Mouse (Mus musculus) MEL-GATA-1-ER (cell line): ENCODE measurements around the gene Spg21.

Experiments used
- DNase-seq: peaks from one replicate; pipeline ENCODE4 v3.0.0-alpha.2; 2012; ENCODE audit warnings: low read depth; ENCODE audit errors: extremely low read depth

The Spg21 gene

DNA sequence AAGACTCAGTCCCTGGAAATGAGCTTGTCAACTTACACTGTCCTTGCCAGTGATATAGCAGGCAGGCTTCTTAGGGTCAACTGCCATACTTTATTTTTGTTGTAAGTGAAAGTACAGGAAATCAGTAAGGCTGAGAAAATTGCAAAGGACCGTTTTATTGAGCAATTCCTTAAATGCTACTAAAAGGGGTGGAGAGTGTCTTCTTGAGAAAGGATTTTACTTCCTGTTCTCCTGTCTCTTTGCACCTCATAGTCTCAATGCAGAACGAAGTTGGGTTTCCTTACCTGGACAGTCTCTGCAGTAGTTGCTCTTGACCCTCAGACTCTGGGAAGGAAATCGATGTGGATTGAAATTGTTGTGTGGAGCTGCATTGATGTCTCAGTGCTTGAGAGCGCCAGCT, 12.0 kb downstream of the Spg21 start:
- DNase-seq = no peak

- no peak for DNase-seq
These were observed 18.4 kb downstream of the Spg21 start for GRCm38 (mm10) chr9:65479158-65479557.

- no peak for DNase-seq
These were observed 19.3 kb downstream of the Spg21 start for GRCm38 (mm10) chr9:65480071-65480470.

GRCm38 (mm10) chr9:65491476-65491875, 30.7 kb downstream of the Spg21 start:
- no peak for DNase-seq

DNA sequence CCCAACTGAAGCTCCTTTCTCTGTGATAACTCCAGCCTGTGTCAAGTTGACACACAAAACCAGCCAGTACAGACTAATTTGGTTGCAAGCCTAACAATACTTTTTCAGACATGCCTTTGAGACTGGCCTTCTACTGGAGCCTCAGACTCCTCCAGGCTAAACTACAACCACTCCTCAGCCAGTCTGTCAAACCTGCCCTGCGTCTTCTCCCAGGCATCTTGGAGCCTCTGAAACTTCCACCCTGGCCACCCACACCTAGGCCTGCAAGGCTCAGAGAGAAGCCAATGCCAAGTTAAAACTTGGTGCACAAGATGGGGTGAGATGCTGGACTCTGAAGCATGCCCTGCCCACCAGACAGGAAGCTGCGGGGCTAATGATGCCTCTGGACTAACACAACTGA, 31.6 kb downstream of the Spg21 start:
- DNase-seq = no peak

- DNase-seq = no peak
These were observed 32.1 kb downstream of the Spg21 start for GRCm38 (mm10) chr9:65492851-65493250.

- no peak for DNase-seq
These were observed 41.4 kb downstream of the Spg21 start for GRCm38 (mm10) chr9:65502146-65502545.

DNA sequence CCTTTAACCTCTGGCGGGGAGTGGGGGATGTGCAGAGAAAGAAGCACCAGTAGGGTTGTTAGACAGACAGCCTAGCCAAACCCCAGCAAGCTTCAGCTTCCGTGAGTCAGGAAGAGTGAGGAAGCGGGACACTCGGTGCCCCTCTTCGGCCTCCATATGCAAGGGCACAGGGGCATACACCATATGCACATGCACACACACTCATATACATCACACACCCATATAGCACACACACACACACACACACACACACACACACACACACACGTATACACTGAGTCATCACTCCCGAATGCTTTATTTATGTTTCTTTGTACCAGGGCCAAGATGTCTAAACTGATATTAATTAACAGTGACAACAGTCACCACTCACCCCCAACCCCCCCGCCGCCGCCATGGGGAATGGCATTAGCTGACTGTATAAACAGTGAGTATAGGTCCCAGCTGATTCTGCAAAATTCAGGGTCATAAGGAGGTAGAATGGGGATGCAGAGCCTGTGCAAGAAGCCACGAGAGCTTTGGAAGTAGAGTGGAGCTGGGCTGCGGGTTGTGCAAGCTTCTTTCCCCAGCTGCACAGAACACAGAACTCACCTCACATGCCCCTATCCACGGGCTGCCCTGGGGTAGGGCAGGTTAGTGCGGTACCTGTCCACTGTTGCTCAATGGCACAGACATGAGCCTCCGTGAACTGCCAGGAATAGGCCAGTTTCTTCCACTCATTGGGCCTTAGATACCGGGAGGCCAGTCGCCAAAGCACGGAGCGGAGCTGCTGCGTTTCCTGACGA, 42.2 kb downstream of the Spg21 start:
- DNase-seq = no peak

- no peak for DNase-seq
These were observed 47.7 kb downstream of the Spg21 start for GRCm38 (mm10) chr9:65508449-65508848.

- DNase-seq = no peak
These were observed 51.8 kb downstream of the Spg21 start for GRCm38 (mm10) chr9:65512520-65512919.

GRCm38 (mm10) chr9:65514431-65514830, 53.7 kb downstream of the Spg21 start:
- no peak for DNase-seq

DNA sequence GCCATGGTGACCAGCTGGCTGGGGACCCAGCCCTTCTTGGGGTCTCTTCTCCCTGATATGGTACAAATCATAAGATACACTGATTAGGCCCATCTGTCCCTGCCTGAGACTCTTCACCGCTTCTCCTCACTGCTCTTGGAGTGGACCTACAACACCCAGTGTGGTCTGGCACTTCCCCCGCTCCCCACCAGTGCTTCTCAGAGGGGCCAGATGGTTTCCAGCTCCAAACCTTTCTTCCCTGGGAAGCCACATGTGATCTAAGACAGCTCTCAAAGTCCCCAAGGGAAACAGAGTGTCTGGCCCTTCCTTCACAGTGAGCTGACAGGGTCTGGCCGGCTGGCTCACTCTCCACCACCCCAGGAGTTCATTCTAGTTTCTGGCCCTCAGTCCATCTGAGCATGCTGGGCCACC, 54.1 kb downstream of the Spg21 start:
- DNase-seq = no peak

- DNase-seq = no peak
These were observed 59.2 kb downstream of the Spg21 start, which contains the start of gene Ankdd1a for GRCm38 (mm10) chr9:65519807-65520504. Gene Ankdd1a (minus strand): TSS chr9:65520193.

DNA sequence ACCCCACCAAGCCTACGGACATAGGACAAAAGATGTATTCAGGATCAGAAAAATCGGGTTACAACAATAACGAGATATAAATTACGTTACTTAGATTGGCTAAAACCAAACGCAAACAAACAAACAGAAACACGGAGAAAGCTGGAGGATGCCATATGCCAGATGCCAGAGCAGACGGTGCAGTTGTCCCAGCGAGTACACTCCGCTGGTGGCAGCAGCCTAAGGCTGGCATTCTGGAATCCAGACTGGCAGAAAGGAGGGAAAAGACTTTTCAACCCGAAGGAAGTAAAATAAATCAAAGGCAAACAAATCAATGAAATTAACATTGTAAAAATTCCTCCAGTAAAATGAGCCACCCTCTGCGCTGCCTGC, 59.7 kb downstream of the Spg21 start:
- DNase-seq = no peak

GRCm38 (mm10) chr9:65523611-65524364, 63.0 kb downstream of the Spg21 start:
- DNase-seq = peak; percentile 48

- DNase-seq = no peak
These were observed 64.9 kb downstream of the Spg21 start for GRCm38 (mm10) chr9:65525445-65526195.

GRCm38 (mm10) chr9:65528417-65529038, 67.8 kb downstream of the Spg21 start:
- DNase-seq = peak; percentile 59

GRCm38 (mm10) chr9:65529659-65530058, 68.9 kb downstream of the Spg21 start:
- DNase-seq = no peak

DNA sequence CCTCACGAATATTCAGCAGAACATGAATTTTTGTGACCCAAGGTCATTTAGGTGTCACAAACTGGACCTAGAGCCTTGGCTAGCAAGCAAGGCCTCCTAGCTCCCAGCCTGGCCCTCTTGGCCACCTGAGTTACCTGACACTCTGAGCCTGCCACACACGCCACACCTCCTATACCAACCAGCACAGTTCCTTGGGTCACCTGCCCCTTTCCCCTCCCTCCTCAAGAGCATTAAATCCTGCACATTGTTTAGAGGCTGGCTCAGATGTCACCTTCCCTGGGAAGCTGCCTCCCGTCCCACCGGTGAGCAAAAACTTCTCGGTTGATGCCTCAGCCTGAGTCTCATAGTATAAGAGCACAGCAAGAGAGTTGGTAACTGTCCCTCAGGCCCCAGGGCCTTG, 70.5 kb downstream of the Spg21 start:
- DNase-seq = no peak

GRCm38 (mm10) chr9:65532986-65533385, 72.2 kb downstream of the Spg21 start:
- DNase-seq = no peak

DNA sequence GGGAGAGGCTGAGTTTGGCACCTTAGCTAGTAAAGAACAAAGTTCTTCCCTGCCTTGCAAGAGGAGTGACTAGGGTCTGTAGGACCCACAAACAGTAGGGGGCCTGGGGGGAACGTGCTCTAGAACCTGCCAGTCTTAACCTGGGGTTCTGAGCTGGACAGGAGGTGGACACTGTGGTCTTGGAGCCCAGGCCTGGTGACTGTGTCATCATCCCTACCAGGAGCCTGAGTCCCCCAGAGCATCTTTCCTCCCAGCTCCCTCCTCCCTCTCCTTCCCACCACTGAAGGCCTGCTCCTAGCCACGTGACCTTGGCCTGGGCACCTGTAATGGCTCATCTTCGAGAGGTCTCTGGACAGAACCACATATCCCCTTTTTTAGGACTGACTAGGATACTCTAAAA, 73.4 kb downstream of the Spg21 start:
- no peak for DNase-seq
